Mouse (Mus musculus) stomach, postnatal 0 days (tissue): ENCODE results near the gene Lif.

Experiments
- CTCF ChIP-seq: IDR thresholded peaks from 2 replicates; pipeline ENCODE4 v1.5.1; 2016; ENCODE audit warnings: antibody characterized with exemption, low read depth, mild to moderate bottlenecking, moderate library complexity
- EP300 ChIP-seq: optimal IDR thresholded peaks from 2 replicates; pipeline ENCODE3; 2016; ENCODE audit warnings: antibody characterized with exemption

DNA sequence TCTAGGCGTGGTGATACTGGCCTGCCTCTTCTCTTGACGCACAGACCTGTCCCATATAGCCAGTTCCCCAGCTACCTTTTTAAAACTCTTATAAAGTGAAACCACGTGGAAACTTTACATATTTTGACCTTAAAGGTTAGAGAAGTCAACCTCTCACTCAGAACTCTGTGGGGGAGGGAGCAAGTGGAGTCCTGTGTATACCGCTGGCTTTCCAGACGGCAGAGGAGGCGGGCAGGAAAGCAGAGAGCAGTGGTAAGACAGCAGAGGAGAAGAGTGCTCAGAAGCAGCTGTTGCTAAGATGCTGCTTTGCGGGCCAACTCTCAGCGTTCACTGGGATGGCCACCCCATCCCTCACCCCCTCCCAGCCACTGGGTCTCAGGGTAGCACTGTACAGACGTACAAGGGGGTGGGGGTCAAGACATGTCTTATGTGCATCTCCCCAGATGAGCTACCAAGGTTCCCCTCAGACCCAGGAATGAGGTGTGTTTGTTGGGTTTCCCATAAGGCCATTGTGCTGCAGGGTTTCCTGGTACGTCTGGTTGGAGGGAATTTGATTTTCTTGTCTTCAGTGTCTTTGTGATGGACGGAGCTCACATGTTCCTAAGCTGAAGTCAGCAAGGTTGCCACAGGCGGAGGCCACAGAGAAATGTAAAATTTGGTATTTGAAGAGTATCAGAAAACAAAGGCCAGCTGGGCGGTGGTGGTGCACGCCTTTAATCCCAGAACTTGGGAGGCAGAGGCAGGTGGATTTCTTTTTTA lies 10.0 kb upstream of the Lif start:
- TF ChIP-seq CTCF (no peak), EP300 (no peak)
